Mouse (Mus musculus) layer of hippocampus, postnatal 25 days (tissue): Measurements from ENCODE around the gene Bach2. TPM values are rescaled to one million over a fixed set of nuclear protein-coding genes. Genes with fewer than 3 reads are reported as not detected.

ENCODE experiments used
- DNase-seq, 2 experiments: peaks; one replicate each; pipeline ENCODE4 v3.0.0; 2022; ENCODE audit warnings: mixed read lengths in 2 of 2, low spot score in 1 of 2; ENCODE audit errors: extremely low spot score in 1 of 2
- total RNA-seq, 2 experiments: library from RNA; stranded (reverse); gene quantifications; 2 replicates each; pipeline ENCODE4 v1.2.3; 2021

The Bach2 gene
- total RNA-seq, 2 experiments from 2014 or later: 9.8 to 17.5 TPM

- no peak for DNase-seq
Observed at GRCm38 (mm10) chr4:32509832-32510612, 271.4 kb downstream of the Bach2 start.

- no peak for DNase-seq
Observed at GRCm38 (mm10) chr4:32510940-32511339, 272.3 kb downstream of the Bach2 start.

- no peak for DNase-seq
Observed at GRCm38 (mm10) chr4:32516126-32516525, 277.5 kb downstream of the Bach2 start.

- no peak for DNase-seq
Observed at GRCm38 (mm10) chr4:32518842-32519578, 280.4 kb downstream of the Bach2 start.

- DNase-seq: no peak
Observed at GRCm38 (mm10) chr4:32520628-32521360, 282.2 kb downstream of the Bach2 start.

GRCm38 (mm10) chr4:32521361-32521740, 282.7 kb downstream of the Bach2 start:
- DNase-seq: no peak

- DNase-seq: no peak
Observed at GRCm38 (mm10) chr4:32522013-32522412, 283.4 kb downstream of the Bach2 start.

GRCm38 (mm10) chr4:32524282-32524681, 285.7 kb downstream of the Bach2 start:
- DNase-seq: no peak

- DNase-seq: no peak
Observed at GRCm38 (mm10) chr4:32525000-32525399, 286.4 kb downstream of the Bach2 start.

GRCm38 (mm10) chr4:32526228-32526836, 287.7 kb downstream of the Bach2 start:
- no peak for DNase-seq

- no peak for DNase-seq
Observed at GRCm38 (mm10) chr4:32529443-32529995, 290.9 kb downstream of the Bach2 start.

- DNase-seq: no peak
Observed at GRCm38 (mm10) chr4:32530421-32530920, 291.9 kb downstream of the Bach2 start.

- peak in 1 of 2 experiments; percentile 38 for DNase-seq
Observed at GRCm38 (mm10) chr4:32530921-32531846, 292.6 kb downstream of the Bach2 start.

- DNase-seq: no peak
Observed at GRCm38 (mm10) chr4:32532079-32532478, 293.5 kb downstream of the Bach2 start.

- no peak for DNase-seq
Observed at GRCm38 (mm10) chr4:32533735-32534134, 295.1 kb downstream of the Bach2 start.

- DNase-seq: no peak
Observed at GRCm38 (mm10) chr4:32535626-32536025, 297.0 kb downstream of the Bach2 start.

GRCm38 (mm10) chr4:32536870-32537508, 298.4 kb downstream of the Bach2 start:
- DNase-seq: no peak

- peak; percentile 44 to 73 for DNase-seq
Observed at GRCm38 (mm10) chr4:32538088-32538487, 299.5 kb downstream of the Bach2 start.

- DNase-seq: no peak
Observed at GRCm38 (mm10) chr4:32538488-32538887, 299.9 kb downstream of the Bach2 start.
